Mouse (Mus musculus) urinary bladder, postnatal 36 days (tissue): ENCODE results near the gene Dstyk.

Source experiments
- DNase-seq, 2 experiments: peaks; one replicate each; pipeline ENCODE4 v3.0.0; 2022; ENCODE audit warnings: low spot score in 2 of 2, mixed read lengths in 1 of 2

Dstyk gene

GRCm38 (mm10) chr1:132511521-132511920 is 94.2 kb downstream of the Dstyk start:
- no peak for DNase-seq

DNA sequence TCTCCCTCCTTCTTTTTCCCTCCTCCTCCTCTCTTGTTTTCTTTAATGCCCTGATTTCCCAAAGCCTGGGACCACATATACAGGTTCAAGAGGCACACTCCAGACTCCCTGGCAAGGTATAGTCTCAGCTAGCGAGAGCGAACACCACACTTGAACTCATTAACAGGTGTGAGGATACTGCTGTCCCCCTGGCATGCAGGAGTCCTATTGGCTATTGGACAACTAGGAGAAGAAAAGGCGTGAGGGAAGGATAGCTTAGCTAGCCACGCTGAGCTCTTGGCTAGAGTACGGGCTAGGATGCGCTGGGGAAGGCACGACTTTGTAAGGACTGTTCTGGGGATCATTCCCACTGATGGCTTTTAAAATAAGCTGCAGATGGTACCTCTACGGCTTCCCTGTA is 94.8 kb downstream of the Dstyk start:
- no peak for DNase-seq

DNA sequence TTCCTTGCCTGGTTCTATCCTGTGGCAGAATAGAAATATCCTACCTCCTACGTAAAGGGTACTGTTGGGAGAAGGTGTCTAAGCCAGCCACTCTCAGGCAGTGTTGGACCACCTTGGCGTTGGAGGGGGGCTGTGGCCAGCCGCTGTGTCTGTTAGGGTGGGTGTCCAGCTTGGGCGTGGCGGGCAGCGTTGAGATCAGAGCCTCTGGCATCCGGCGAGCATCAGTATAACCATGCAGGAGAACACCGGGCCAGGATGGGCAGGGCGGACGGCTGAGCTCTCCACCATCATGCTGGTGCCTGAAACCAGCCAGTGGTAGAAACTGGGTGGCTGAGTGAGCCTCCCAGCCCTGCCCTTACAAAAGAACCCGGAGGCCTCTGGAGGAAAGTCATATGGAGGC is 98.0 kb downstream of the Dstyk start:
- no peak for DNase-seq
